Mouse (Mus musculus) cerebellum, adult 11 months (tissue): ENCODE data around the gene Ints2.

Experiments
- DNase-seq: peaks from one replicate; pipeline ENCODE4 v3.0.0; 2022

Ints2 gene

DNA sequence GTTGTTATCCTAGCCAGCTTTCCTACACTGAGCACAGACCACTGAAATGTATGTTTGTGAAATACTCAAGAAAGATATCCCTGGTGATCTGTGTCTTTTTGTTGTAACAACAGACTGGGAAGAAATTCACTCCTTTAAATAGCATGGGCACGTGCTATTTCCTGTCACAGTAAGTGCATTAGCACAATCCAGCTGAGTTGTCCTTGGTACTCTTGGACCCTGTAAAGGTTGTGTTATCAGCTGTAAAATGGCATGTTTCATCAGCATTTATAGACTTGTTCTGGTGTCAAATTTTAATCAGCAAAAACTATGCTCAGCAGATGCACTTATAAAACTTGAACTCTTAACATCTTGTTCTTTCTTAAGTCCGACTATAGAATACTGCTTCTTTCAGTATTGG is 86.6 kb downstream of the Ints2 start:
- no peak for DNase-seq
